Mouse (Mus musculus) brain, adult 2 months (tissue): Measurements from ENCODE around the gene Hoxd9.

Source experiments
- DNase-seq: peaks from one replicate; pipeline ENCODE4 v3.0.0; 2011; ENCODE audit warnings: low read depth, low spot score

The Hoxd9 gene

GRCm38 (mm10) chr2:74697567-74698121 lies at the start of gene Hoxd9:
Gene Hoxd9 (plus strand): TSS chr2:74697727.
- no peak for DNase-seq

GRCm38 (mm10) chr2:74652996-74653340 lies 44.6 kb upstream of the Hoxd9 start:
- no peak for DNase-seq

- no peak for DNase-seq
Observed at GRCm38 (mm10) chr2:74653781-74654535, 43.6 kb upstream of the Hoxd9 start.

GRCm38 (mm10) chr2:74654743-74655419 lies 42.6 kb upstream of the Hoxd9 start:
- DNase-seq, result no peak

- DNase-seq, result no peak
Observed at GRCm38 (mm10) chr2:74655420-74655781, 42.1 kb upstream of the Hoxd9 start.

GRCm38 (mm10) chr2:74655821-74656631 lies 41.5 kb upstream of the Hoxd9 start:
- no peak for DNase-seq

- DNase-seq, result no peak
Observed at GRCm38 (mm10) chr2:74656632-74657021, 40.9 kb upstream of the Hoxd9 start.

GRCm38 (mm10) chr2:74657251-74658023 lies 40.1 kb upstream of the Hoxd9 start:
- DNase-seq, result no peak

GRCm38 (mm10) chr2:74658024-74658666 lies 39.4 kb upstream of the Hoxd9 start:
- DNase-seq, result no peak

- DNase-seq, result no peak
Observed at GRCm38 (mm10) chr2:74658667-74659371, 38.7 kb upstream of the Hoxd9 start.

- DNase-seq, result no peak
Observed at GRCm38 (mm10) chr2:74659507-74660005, 38.0 kb upstream of the Hoxd9 start, which contains the start of gene Evx2. Gene Evx2 (minus strand): TSS chr2:74659557.

- DNase-seq, result no peak
Observed at GRCm38 (mm10) chr2:74660421-74661375, 36.8 kb upstream of the Hoxd9 start.

GRCm38 (mm10) chr2:74661685-74662084 lies 35.8 kb upstream of the Hoxd9 start:
- DNase-seq, result peak; percentile 50

GRCm38 (mm10) chr2:74663291-74663925 lies 34.1 kb upstream of the Hoxd9 start:
- peak; percentile 68 for DNase-seq

GRCm38 (mm10) chr2:74666411-74666810 lies 31.1 kb upstream of the Hoxd9 start:
- DNase-seq, result no peak

GRCm38 (mm10) chr2:74667191-74667841 lies 30.2 kb upstream of the Hoxd9 start:
- no peak for DNase-seq

- no peak for DNase-seq
Observed at GRCm38 (mm10) chr2:74667842-74668357, 29.6 kb upstream of the Hoxd9 start, which contains the start of gene Hoxd13. Gene Hoxd13 (plus strand): TSS chr2:74668310.
